Mouse (Mus musculus): Measurements from ENCODE around the gene Ugcg. TPM values are rescaled to one million over a fixed set of nuclear protein-coding genes. Genes with fewer than 3 reads are reported as not detected.

Ugcg gene
- polyA plus RNA-seq, 1 experiment from 2014 or later = 18.9 TPM

DNA sequence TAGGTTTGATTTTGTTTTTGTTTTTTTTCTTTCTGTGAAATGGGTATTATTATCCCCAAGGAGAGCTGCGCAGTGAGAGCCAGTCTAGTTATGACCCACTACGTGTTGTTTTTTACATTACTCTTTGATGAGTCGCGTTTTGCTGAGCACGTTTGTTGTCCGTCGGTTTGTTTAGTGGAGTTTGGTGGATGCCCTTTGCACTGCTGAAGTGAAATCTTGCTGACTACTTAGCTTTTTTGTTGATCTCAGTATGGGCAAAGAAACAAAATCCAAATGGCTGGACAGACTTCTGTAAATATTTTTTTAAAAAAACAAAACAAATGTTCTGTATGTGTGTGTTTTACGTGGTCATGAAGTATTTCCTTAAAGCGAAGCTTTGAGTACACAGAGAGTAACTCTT, 33.2 kb downstream of the Ugcg start:
- no peak overlapping the region for H3K9ac ChIP-seq (ENCODE audit: low read length)
- H3K4me2 ChIP-seq (replicated peaks; ENCODE audit: low read depth) = no peak overlapping the region
- H3K36me3 ChIP-seq (ENCODE audit: control insufficient read depth, insufficient read depth, low read length) = peaks cover 6% of the 10 kb centered on the region; the same call in 1 of the 2 replicates
- H3K4me1 ChIP-seq (replicated peaks; ENCODE audit: control insufficient read depth, insufficient read depth) = no peaks in the 10 kb centered on the region
- no peak for DNase-seq (ENCODE audit: low spot score)
- H3K9me3 ChIP-seq (ENCODE audit: control insufficient read depth, low read length) = no peaks in the 10 kb centered on the region
- H3K27ac ChIP-seq (replicated peaks) = no peak overlapping the region
- no peak for ATAC-seq (ENCODE audit: low FRiP score, low TSS enrichment)
- TF ChIP-seq CTCF (IDR thresholded peaks at IDR 0.05; ENCODE audit: low read depth) = no peak
- TF ChIP-seq EP300 (optimal IDR thresholded peaks at IDR 0.05) = no peak
- WGBS = 71% methylated on average over 9 of the region's 9 CpGs
- no peaks in the 10 kb centered on the region for H3K27me3 ChIP-seq (ENCODE audit: control insufficient read depth, insufficient read depth, low read length)
- no peak overlapping the region for H3K4me3 ChIP-seq (ENCODE audit: low read depth, low read length)

DNA sequence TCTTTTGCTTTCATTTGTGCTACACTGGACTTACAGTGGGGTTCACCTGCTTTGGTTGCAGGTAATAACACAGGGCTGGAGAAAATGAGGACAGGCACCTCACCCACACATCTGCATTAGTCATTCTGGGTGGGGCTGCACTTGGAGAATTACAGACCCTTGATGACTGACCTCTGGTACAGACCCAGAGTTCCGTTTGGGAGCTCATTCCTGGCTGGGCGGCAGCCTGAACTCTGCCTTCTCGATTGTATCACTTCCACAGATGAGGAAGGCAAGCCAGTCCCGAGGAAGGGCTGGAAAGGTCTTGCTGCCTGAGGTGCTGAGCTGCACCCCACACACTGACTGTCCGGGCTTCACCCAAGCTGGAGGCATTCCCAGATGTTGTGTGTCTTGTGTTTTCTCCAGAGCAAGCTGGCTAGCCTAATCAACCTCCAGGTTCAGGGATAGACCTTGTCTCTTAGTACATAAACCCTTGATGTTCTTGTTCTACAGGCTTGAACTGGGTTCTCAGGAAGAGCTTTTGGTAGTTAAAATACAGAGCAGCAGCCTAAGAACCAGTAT, 34.1 kb downstream of the Ugcg start:
- Histone ChIP-seq H3K36me3 (ENCODE audit: control insufficient read depth, insufficient read depth, low read length) (peaks cover 3% of the 10 kb centered on the region; the same call in 1 of the 2 replicates), H3K9ac (ENCODE audit: low read length) (no peak overlapping the region), H3K4me3 (ENCODE audit: low read depth, low read length) (no peak overlapping the region), H3K27ac (replicated peaks) (peak overlapping the region; percentile 56; the same call in 1 of the 2 replicates), H3K9me3 (ENCODE audit: control insufficient read depth, low read length) (no peaks in the 10 kb centered on the region), H3K27me3 (ENCODE audit: control insufficient read depth, insufficient read depth, low read length) (no peaks in the 10 kb centered on the region), H3K4me1 (replicated peaks; ENCODE audit: control insufficient read depth, insufficient read depth) (no peaks in the 10 kb centered on the region), H3K4me2 (replicated peaks; ENCODE audit: low read depth) (no peak overlapping the region)
- peak; percentile 49 for DNase-seq (ENCODE audit: low spot score)
- peak; percentile 87 for ATAC-seq (ENCODE audit: low FRiP score, low TSS enrichment)
- TF ChIP-seq CTCF (IDR thresholded peaks at IDR 0.05; ENCODE audit: low read depth) = no peak
- TF ChIP-seq EP300 (optimal IDR thresholded peaks at IDR 0.05) = no peak
- WGBS = 72% methylated on average over 5 of the region's 5 CpGs

DNA sequence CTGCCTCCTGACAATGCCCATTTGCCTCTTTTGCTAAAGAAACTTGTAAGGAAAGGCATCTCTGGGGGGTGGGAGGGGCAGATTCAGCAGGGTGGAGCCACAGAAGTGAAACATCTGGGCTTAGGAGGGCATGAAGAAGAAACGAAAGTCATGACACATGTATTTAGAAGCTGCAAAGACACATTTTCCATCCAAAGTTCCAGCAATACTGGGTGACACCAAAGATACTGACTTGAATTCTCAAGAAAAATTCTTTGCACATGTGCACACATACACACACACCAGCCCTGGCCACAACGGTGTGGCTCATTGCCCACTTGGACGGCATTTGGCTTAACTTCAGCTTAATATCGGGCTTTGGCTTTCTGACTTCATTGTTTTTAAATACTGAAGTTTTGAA, 35.8 kb downstream of the Ugcg start:
- H3K36me3 ChIP-seq (ENCODE audit: control insufficient read depth, insufficient read depth, low read length) = 0 out of 2 replicates have a peak, but pooled peaks cover 3% of the 10 kb centered on the region
- TF ChIP-seq EP300 (optimal IDR thresholded peaks at IDR 0.05) = no peak
- TF ChIP-seq CTCF (IDR thresholded peaks at IDR 0.05; ENCODE audit: low read depth) = no peak
- 84% methylated on average over 4 of the region's 4 CpGs for WGBS
- H3K9ac ChIP-seq (ENCODE audit: low read length) = no peak overlapping the region
- no peak overlapping the region for H3K4me3 ChIP-seq (ENCODE audit: low read depth, low read length)
- H3K4me1 ChIP-seq (replicated peaks; ENCODE audit: control insufficient read depth, insufficient read depth) = no peaks in the 10 kb centered on the region
- no peaks in the 10 kb centered on the region for H3K9me3 ChIP-seq (ENCODE audit: control insufficient read depth, low read length)
- no peaks in the 10 kb centered on the region for H3K27me3 ChIP-seq (ENCODE audit: control insufficient read depth, insufficient read depth, low read length)
- no peak overlapping the region for H3K27ac ChIP-seq (replicated peaks)
- no peak for ATAC-seq (ENCODE audit: low FRiP score, low TSS enrichment)
- no peak overlapping the region for H3K4me2 ChIP-seq (replicated peaks; ENCODE audit: low read depth)
- no peak for DNase-seq (ENCODE audit: low spot score)

DNA sequence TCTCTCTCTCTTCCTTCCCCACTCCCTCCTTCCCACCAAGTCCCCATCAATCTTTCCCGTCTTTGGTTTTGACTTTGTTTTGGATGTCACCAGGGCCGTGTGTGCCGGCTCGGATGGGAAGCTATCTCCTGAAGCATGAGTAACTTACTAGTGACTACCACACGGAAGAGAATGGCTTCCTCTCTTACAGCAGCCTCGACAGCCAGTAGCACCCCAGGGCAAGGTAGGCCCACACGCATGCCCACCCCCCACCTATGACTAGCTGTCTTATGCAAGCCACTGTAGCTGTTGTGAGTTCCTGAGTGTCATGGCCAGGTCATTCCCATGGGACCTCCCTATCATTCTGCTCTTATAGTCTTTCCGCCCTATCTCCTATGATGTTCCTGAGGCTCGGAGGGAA, 38.0 kb downstream of the Ugcg start:
- no peak overlapping the region for H3K4me3 ChIP-seq (ENCODE audit: low read depth, low read length)
- TF ChIP-seq EP300 (optimal IDR thresholded peaks at IDR 0.05) = no peak
- TF ChIP-seq CTCF (IDR thresholded peaks at IDR 0.05; ENCODE audit: low read depth) = no peak
- no peaks in the 10 kb centered on the region for H3K36me3 ChIP-seq (ENCODE audit: control insufficient read depth, insufficient read depth, low read length)
- no peaks in the 10 kb centered on the region for H3K9me3 ChIP-seq (ENCODE audit: control insufficient read depth, low read length)
- ATAC-seq (ENCODE audit: low FRiP score, low TSS enrichment) (no peak), DNase-seq (ENCODE audit: low spot score) (no peak)
- no peak overlapping the region for H3K9ac ChIP-seq (ENCODE audit: low read length)
- 61% methylated on average over 9 of the region's 9 CpGs for WGBS
- no peak overlapping the region for H3K4me2 ChIP-seq (replicated peaks; ENCODE audit: low read depth)
- no peaks in the 10 kb centered on the region for H3K4me1 ChIP-seq (replicated peaks; ENCODE audit: control insufficient read depth, insufficient read depth)
- H3K27ac ChIP-seq (replicated peaks) = 0 out of 2 replicates have a peak overlapping the region, but pooled peaks have one; percentile 18
- H3K27me3 ChIP-seq (ENCODE audit: control insufficient read depth, insufficient read depth, low read length) = no peaks in the 10 kb centered on the region

DNA sequence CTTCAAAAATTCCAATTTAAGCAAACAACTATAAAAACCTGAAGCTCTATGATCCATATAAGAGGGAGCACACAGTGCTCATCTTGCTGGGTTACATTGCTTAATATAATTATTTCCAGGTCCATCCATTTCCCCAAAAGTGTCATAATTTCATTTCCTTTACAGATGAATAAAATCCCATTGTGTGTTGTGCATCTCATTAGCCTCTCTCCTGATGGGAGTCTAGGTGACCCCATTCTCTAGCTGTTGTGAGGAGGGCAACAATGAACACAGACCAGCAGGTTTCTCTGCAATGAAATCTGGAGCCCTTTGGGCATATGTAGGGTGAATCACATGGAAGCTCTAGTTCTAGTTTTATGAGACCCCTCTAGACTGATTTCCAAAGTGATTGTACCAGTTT, 39.9 kb downstream of the Ugcg start:
- no peaks in the 10 kb centered on the region for H3K4me1 ChIP-seq (replicated peaks; ENCODE audit: control insufficient read depth, insufficient read depth)
- no peaks in the 10 kb centered on the region for H3K36me3 ChIP-seq (ENCODE audit: control insufficient read depth, insufficient read depth, low read length)
- no peak overlapping the region for H3K4me3 ChIP-seq (ENCODE audit: low read depth, low read length)
- no peak for DNase-seq (ENCODE audit: low spot score)
- H3K9ac ChIP-seq (ENCODE audit: low read length) = no peak overlapping the region
- H3K4me2 ChIP-seq (replicated peaks; ENCODE audit: low read depth) = no peak overlapping the region
- H3K9me3 ChIP-seq (ENCODE audit: control insufficient read depth, low read length) = no peaks in the 10 kb centered on the region
- no peak for ATAC-seq (ENCODE audit: low FRiP score, low TSS enrichment)
- TF ChIP-seq EP300 (optimal IDR thresholded peaks at IDR 0.05) (no peak), CTCF (IDR thresholded peaks at IDR 0.05; ENCODE audit: low read depth) (no peak)
- no peak overlapping the region for H3K27ac ChIP-seq (replicated peaks)
- no peaks in the 10 kb centered on the region for H3K27me3 ChIP-seq (ENCODE audit: control insufficient read depth, insufficient read depth, low read length)

DNA sequence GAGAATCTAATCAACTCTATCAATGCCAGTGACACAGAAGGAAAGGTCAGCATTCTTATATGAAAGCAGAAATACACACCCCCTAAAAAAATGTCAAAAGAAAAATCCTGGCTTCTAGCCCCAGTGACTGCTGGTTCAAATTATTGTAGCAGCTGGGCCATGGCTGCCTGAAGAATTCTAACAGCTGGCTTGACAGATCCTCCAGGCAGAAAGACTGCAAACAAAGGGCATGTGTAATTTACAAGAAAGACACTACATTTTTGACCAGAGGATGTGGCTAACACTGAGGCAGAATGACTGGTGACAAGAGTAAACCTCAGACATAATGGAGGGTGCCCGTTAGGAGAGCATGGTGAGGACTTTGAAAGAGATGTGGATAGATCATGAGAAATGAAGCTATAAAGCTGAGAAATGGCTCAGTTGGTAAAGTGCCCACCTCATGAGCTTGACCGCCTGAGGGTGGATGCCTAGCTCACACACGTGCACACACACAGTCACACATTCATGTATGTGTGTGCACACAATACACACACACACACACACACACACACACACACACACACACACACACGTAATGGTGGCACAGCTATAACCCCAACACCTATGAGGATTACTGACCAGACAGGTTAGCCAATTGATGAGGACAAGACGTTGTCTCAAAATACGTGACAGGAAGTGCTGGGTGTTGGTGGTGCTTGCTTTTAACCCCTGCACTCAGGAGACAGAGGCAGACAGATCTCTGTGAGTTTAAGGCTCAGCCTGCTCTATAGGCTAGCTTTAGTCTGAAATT, 42.4 kb downstream of the Ugcg start:
- H3K9ac ChIP-seq (ENCODE audit: low read length) = no peak overlapping the region
- H3K27me3 ChIP-seq (ENCODE audit: control insufficient read depth, insufficient read depth, low read length) = no peaks in the 10 kb centered on the region
- no peaks in the 10 kb centered on the region for H3K36me3 ChIP-seq (ENCODE audit: control insufficient read depth, insufficient read depth, low read length)
- ATAC-seq (ENCODE audit: low FRiP score, low TSS enrichment) = no peak
- H3K4me3 ChIP-seq (ENCODE audit: low read depth, low read length) = no peak overlapping the region
- no peaks in the 10 kb centered on the region for H3K9me3 ChIP-seq (ENCODE audit: control insufficient read depth, low read length)
- TF ChIP-seq CTCF (IDR thresholded peaks at IDR 0.05; ENCODE audit: low read depth) = no peak
- no peak for TF ChIP-seq EP300 (optimal IDR thresholded peaks at IDR 0.05)
- no peak for DNase-seq (ENCODE audit: low spot score)
- H3K4me1 ChIP-seq (replicated peaks; ENCODE audit: control insufficient read depth, insufficient read depth) = no peaks in the 10 kb centered on the region
- 75% methylated on average over 6 of the region's 6 CpGs for WGBS
- no peak overlapping the region for H3K27ac ChIP-seq (replicated peaks)
- H3K4me2 ChIP-seq (replicated peaks; ENCODE audit: low read depth) = no peak overlapping the region

Measured in stomach, postnatal 0 days (tissue).